Mouse (Mus musculus) activated CD4-positive, CD25-positive, alpha-beta regulatory T cell, adult 9 weeks (primary cell): Measurements from ENCODE around the gene Gm3182. TPM values are rescaled to one million over a fixed set of nuclear protein-coding genes. Genes with fewer than 3 reads are reported as not detected.

ENCODE experiments used
- polyA plus RNA-seq: library from polyadenylated mRNA; unstranded; fragments of 100-300 nt; shearing (Covaris generic); gene quantifications from one replicate; pipeline ENCODE4 v1.2.1, GENCODE M21; 2017

Gene Gm3182
- not detected for polyA plus RNA-seq

GRCm38 (mm10) chr14:4481445-4481844, at the start of gene Gm3182:
TSS of gene Gm3182 (plus strand) at chr14:4481745.

Other genes with a start within 250 kb of the Gm3182 start
- gene Gm3138, start 232.1 kb upstream of the Gm3182 start, polyA plus RNA-seq: not detected
- gene Gm3149, start 164.5 kb upstream of the Gm3182 start, polyA plus RNA-seq: not detected
- 3.4 TPM for gene 2610042L04Rik, start 147.0 kb upstream of the Gm3182 start, polyA plus RNA-seq
- not detected for gene Gm3159, start 84.2 kb upstream of the Gm3182 start, polyA plus RNA-seq
- 3.0 TPM for gene Gm3164, start 66.3 kb upstream of the Gm3182 start, polyA plus RNA-seq
- gene Gm3173, start 50.8 kb upstream of the Gm3182 start, polyA plus RNA-seq: 1.8 TPM
- gene Gm3047, start 73.7 kb downstream of the Gm3182 start, polyA plus RNA-seq: not detected
- not detected for gene Gm8159, start 150.6 kb downstream of the Gm3182 start, polyA plus RNA-seq
- gene Gm3239, start 182.4 kb downstream of the Gm3182 start, polyA plus RNA-seq: not detected
- gene Gm7876, start 227.5 kb downstream of the Gm3182 start, polyA plus RNA-seq: not detected
- 2.0 TPM for gene Gm3252, start 245.0 kb downstream of the Gm3182 start, polyA plus RNA-seq